Mouse (Mus musculus) layer of hippocampus, adult 2 months (tissue): ENCODE measurements around the gene Cd19. TPM values are rescaled to one million over a fixed set of nuclear protein-coding genes. Genes with fewer than 3 reads are reported as not detected.

ENCODE experiments used
- DNase-seq, 2 experiments: peaks; one replicate each; pipeline ENCODE4 v3.0.0; 2022; ENCODE audit warnings: low spot score in 2 of 2
- H3K27ac ChIP-seq: fragments of 200-600 bp; 2 replicates; pipeline ENCODE4 v1.8.1; 2022
- H3K4me3 ChIP-seq: fragments of 200-600 bp; 2 replicates; pipeline ENCODE4 v1.8.1; 2022; ENCODE audit warnings: mild to moderate bottlenecking
- CTCF ChIP-seq: fragments of 200-600 bp; conservative IDR thresholded peaks from 2 replicates; pipeline ENCODE4 v1.8.1; 2022; ENCODE audit warnings: antibody characterized with exemption, mild to moderate bottlenecking, moderate library complexity
- microRNA-seq, 2 experiments: library from miRNA; unstranded; fragments of <30 nt; microRNA quantifications; one replicate each; pipeline ENCODE4 v1.2.0; 2021
- total RNA-seq, 2 experiments: library from RNA; stranded (reverse); gene quantifications; 2 replicates each; pipeline ENCODE4 v1.2.3; 2021

Cd19 gene
- total RNA-seq, 2 experiments from 2014 or later = not detected

GRCm38 (mm10) chr7:126363038-126363437 lies 51.7 kb downstream of the Cd19 start:
- DNase-seq = no peak
- H3K27ac ChIP-seq = no peak overlapping the region
- H3K4me3 ChIP-seq = no peak overlapping the region
- TF ChIP-seq CTCF = no peak

GRCm38 (mm10) chr7:126359049-126359448 lies 55.6 kb downstream of the Cd19 start:
- H3K27ac ChIP-seq = no peak overlapping the region
- no peak for DNase-seq
- no peak for TF ChIP-seq CTCF
- no peak overlapping the region for H3K4me3 ChIP-seq

Small RNAs within 50 kb of the gene (microRNA-seq; reads per million reads assigned to microRNA genes)
- gene Mir7058 = 0 reads per million in 2 experiments

Other genes starting within 250 kb of the Cd19 start
- gene Xpo6, start 214.4 kb downstream of the Cd19 start, total RNA-seq = 10 to 100 TPM; 91.1 to 92.3 TPM
- gene Sbk1, start 142.3 kb downstream of the Cd19 start, total RNA-seq = 10 to 100 TPM; 71.9 to 73.3 TPM
- 1 to 10 TPM in 1 of 2 experiments, under 1 TPM in 1; 0.98 to 1.2 TPM for gene Lat, start 45.3 kb downstream of the Cd19 start, total RNA-seq
- 10 to 100 TPM; 86.5 to 91.0 TPM for gene Spns1, start 37.4 kb downstream of the Cd19 start, total RNA-seq
- gene Nfatc2ip, start 18.2 kb downstream of the Cd19 start, total RNA-seq = 1 to 10 TPM; 7.0 to 7.6 TPM
- gene Rabep2, start 13.9 kb upstream of the Cd19 start, total RNA-seq = 10 to 100 TPM; 13.5 to 14.7 TPM
- under 1 TPM; 0.81 to 0.84 TPM for gene Atp2a1, start 48.2 kb upstream of the Cd19 start, total RNA-seq
- 10 to 100 TPM; 69.1 to 70.1 TPM for gene Sh2b1, start 60.5 kb upstream of the Cd19 start, total RNA-seq
- gene Tufm, start 72.5 kb upstream of the Cd19 start, total RNA-seq = 10 to 100 TPM; 81.9 to 86.7 TPM
- gene Atxn2l, start 88.5 kb upstream of the Cd19 start, total RNA-seq = 100 to 1,000 TPM; 132 to 133 TPM
- gene Eif3c, start 151.5 kb upstream of the Cd19 start, total RNA-seq = 100 to 1,000 TPM; 174 to 190 TPM
- under 1 TPM; 0.37 to 0.44 TPM for gene Apobr, start 170.1 kb upstream of the Cd19 start, total RNA-seq
- 10 to 100 TPM; 28.4 to 36.4 TPM for gene Cln3, start 170.9 kb upstream of the Cd19 start, total RNA-seq
- not detected for gene Il27, start 180.1 kb upstream of the Cd19 start, total RNA-seq
- 10 to 100 TPM; 10.3 to 12.2 TPM for gene Nupr1, start 216.0 kb upstream of the Cd19 start, total RNA-seq
- gene Sgf29, start 234.4 kb upstream of the Cd19 start, total RNA-seq = 10 to 100 TPM; 27.8 to 28.4 TPM